Mouse (Mus musculus): ENCODE data around the gene Anapc4. TPM values are rescaled to one million over a fixed set of nuclear protein-coding genes. Genes with fewer than 3 reads are reported as not detected.

Anapc4 gene
- polyA plus RNA-seq, 1 experiment from 2014 or later = 131 TPM

DNA sequence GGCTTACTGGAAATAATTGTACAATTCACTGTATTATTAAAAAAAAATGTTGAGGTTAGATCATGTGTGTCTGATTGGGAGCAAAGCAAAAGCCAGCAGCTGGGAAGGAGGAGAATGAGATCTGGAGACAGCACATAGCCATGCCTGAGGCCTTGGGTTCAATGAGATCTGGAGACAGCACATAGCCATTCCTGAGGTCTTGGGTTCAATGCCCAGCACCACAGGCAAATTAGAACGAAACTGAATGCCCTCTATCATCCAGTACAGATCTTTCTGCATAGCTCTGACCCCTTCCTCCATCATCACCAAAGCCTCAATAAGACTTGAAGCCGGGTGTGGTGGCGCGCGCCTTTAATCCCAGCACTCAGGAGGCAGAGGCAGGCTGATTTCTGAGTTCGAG, 23.4 kb upstream of the Anapc4 start:
- Histone ChIP-seq H3K27ac (replicated peaks; ENCODE audit: low read depth, low read length) (no peak overlapping the region), H3K4me3 (replicated peaks; ENCODE audit: low read depth, low read length) (no peak overlapping the region), H3K4me1 (ENCODE audit: control insufficient read depth, insufficient read depth, low read length) (no peaks in the 10 kb centered on the region), H3K4me2 (ENCODE audit: low read length) (no peak overlapping the region), H3K9ac (replicated peaks; ENCODE audit: low read length) (no peak overlapping the region), H3K9me3 (ENCODE audit: control insufficient read depth, low read length) (no peaks in the 10 kb centered on the region), H3K27me3 (ENCODE audit: control insufficient read depth, insufficient read depth, low read length) (no peaks in the 10 kb centered on the region), H3K36me3 (ENCODE audit: control insufficient read depth, insufficient read depth, low read length) (peaks cover 14% of the 10 kb centered on the region)
- WGBS = 96% methylated on average over 6 of the region's 6 CpGs
- ATAC-seq (ENCODE audit: low FRiP score, low TSS enrichment) (no peak), DNase-seq (no peak)

DNA sequence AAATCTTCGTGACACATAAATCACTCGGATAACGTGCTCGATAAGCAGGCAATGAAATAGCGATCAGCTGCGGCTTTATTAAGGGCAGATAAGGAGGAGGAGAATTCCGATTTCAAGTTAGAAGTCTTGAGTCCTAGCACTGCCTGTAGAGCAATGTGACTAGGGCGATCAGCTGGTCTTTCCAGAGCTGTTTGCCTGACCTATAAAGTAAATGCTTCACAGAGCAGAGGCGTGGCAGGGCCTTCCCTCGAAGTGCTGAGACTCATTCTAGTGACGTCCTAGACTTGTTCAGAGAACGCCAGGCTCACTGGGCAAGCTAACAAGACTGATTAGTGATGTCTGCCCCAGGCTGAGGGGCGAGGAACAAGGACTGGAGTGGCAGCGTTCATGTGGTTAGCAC, 22.8 kb upstream of the Anapc4 start:
- no peak for ATAC-seq (ENCODE audit: low FRiP score, low TSS enrichment)
- DNase-seq = no peak
- Histone ChIP-seq H3K36me3 (ENCODE audit: control insufficient read depth, insufficient read depth, low read length) (peaks cover 15% of the 10 kb centered on the region), H3K27ac (replicated peaks; ENCODE audit: low read depth, low read length) (no peak overlapping the region), H3K4me2 (ENCODE audit: low read length) (no peak overlapping the region), H3K27me3 (ENCODE audit: control insufficient read depth, insufficient read depth, low read length) (no peaks in the 10 kb centered on the region), H3K9ac (replicated peaks; ENCODE audit: low read length) (no peak overlapping the region), H3K9me3 (ENCODE audit: control insufficient read depth, low read length) (no peaks in the 10 kb centered on the region), H3K4me3 (replicated peaks; ENCODE audit: low read depth, low read length) (no peak overlapping the region), H3K4me1 (ENCODE audit: control insufficient read depth, insufficient read depth, low read length) (no peaks in the 10 kb centered on the region)
- 95% methylated on average over 14 of the region's 14 CpGs for WGBS

GRCm38 (mm10) chr5:52812456-52812855, 21.4 kb upstream of the Anapc4 start:
- no peak for ATAC-seq (ENCODE audit: low FRiP score, low TSS enrichment)
- Histone ChIP-seq H3K4me3 (replicated peaks; ENCODE audit: low read depth, low read length) (no peak overlapping the region), H3K9ac (replicated peaks; ENCODE audit: low read length) (no peak overlapping the region), H3K27me3 (ENCODE audit: control insufficient read depth, insufficient read depth, low read length) (no peaks in the 10 kb centered on the region), H3K27ac (replicated peaks; ENCODE audit: low read depth, low read length) (no peak overlapping the region), H3K36me3 (ENCODE audit: control insufficient read depth, insufficient read depth, low read length) (peaks cover 23% of the 10 kb centered on the region), H3K4me1 (ENCODE audit: control insufficient read depth, insufficient read depth, low read length) (no peaks in the 10 kb centered on the region), H3K9me3 (ENCODE audit: control insufficient read depth, low read length) (no peaks in the 10 kb centered on the region), H3K4me2 (ENCODE audit: low read length) (no peak overlapping the region)
- WGBS = 93% methylated on average over 10 of the region's 10 CpGs
- DNase-seq = no peak

GRCm38 (mm10) chr5:52813312-52813711, 20.5 kb upstream of the Anapc4 start:
- no peaks in the 10 kb centered on the region for H3K9me3 ChIP-seq (ENCODE audit: control insufficient read depth, low read length)
- H3K9ac ChIP-seq (replicated peaks; ENCODE audit: low read length) = no peak overlapping the region
- H3K27ac ChIP-seq (replicated peaks; ENCODE audit: low read depth, low read length) = no peak overlapping the region
- peaks cover 20% of the 10 kb centered on the region for H3K36me3 ChIP-seq (ENCODE audit: control insufficient read depth, insufficient read depth, low read length)
- WGBS = 91% methylated on average over 7 of the region's 7 CpGs
- no peaks in the 10 kb centered on the region for H3K27me3 ChIP-seq (ENCODE audit: control insufficient read depth, insufficient read depth, low read length)
- H3K4me2 ChIP-seq (ENCODE audit: low read length) = no peak overlapping the region
- H3K4me1 ChIP-seq (ENCODE audit: control insufficient read depth, insufficient read depth, low read length) = no peaks in the 10 kb centered on the region
- ATAC-seq (ENCODE audit: low FRiP score, low TSS enrichment) (no peak), DNase-seq (no peak)
- no peak overlapping the region for H3K4me3 ChIP-seq (replicated peaks; ENCODE audit: low read depth, low read length)

DNA sequence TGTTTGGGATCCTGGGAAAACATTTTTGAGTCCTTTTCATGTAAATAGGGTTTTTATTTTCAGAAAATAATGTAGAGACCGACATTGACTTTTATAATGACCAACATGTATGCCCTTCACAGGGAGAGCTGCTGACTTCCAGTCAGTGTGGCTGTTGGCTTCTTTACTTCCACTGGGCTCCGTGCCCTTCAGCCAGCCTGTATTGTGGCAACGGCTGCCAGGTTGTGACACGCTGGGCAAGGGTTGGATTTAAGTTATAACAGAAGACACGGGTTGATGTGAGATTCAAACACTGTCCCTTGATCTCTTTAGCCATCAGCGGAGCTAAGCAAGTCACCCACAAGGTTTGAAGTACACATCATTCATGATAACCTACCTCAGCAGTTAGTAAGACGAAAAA, 15.1 kb upstream of the Anapc4 start:
- Histone ChIP-seq H3K9me3 (ENCODE audit: control insufficient read depth, low read length) (no peaks in the 10 kb centered on the region), H3K9ac (replicated peaks; ENCODE audit: low read length) (no peak overlapping the region), H3K27me3 (ENCODE audit: control insufficient read depth, insufficient read depth, low read length) (no peaks in the 10 kb centered on the region), H3K36me3 (ENCODE audit: control insufficient read depth, insufficient read depth, low read length) (peaks cover 26% of the 10 kb centered on the region), H3K27ac (replicated peaks; ENCODE audit: low read depth, low read length) (no peak overlapping the region), H3K4me2 (ENCODE audit: low read length) (no peak overlapping the region), H3K4me3 (replicated peaks; ENCODE audit: low read depth, low read length) (no peak overlapping the region), H3K4me1 (ENCODE audit: control insufficient read depth, insufficient read depth, low read length) (no peaks in the 10 kb centered on the region)
- ATAC-seq (ENCODE audit: low FRiP score, low TSS enrichment) (no peak), DNase-seq (no peak)
- 94% methylated on average over 7 of the region's 7 CpGs for WGBS

GRCm38 (mm10) chr5:52821691-52822090, 12.1 kb upstream of the Anapc4 start:
- Histone ChIP-seq H3K4me1 (ENCODE audit: control insufficient read depth, insufficient read depth, low read length) (no peaks in the 10 kb centered on the region), H3K4me3 (replicated peaks; ENCODE audit: low read depth, low read length) (no peak overlapping the region), H3K27me3 (ENCODE audit: control insufficient read depth, insufficient read depth, low read length) (no peaks in the 10 kb centered on the region), H3K4me2 (ENCODE audit: low read length) (no peak overlapping the region), H3K27ac (replicated peaks; ENCODE audit: low read depth, low read length) (no peak overlapping the region), H3K9me3 (ENCODE audit: control insufficient read depth, low read length) (no peaks in the 10 kb centered on the region), H3K9ac (replicated peaks; ENCODE audit: low read length) (no peak overlapping the region), H3K36me3 (ENCODE audit: control insufficient read depth, insufficient read depth, low read length) (peaks cover 21% of the 10 kb centered on the region)
- DNase-seq (peak; percentile 82), ATAC-seq (ENCODE audit: low FRiP score, low TSS enrichment) (no peak)
- WGBS = 43% methylated on average over 3 of the region's 3 CpGs

DNA sequence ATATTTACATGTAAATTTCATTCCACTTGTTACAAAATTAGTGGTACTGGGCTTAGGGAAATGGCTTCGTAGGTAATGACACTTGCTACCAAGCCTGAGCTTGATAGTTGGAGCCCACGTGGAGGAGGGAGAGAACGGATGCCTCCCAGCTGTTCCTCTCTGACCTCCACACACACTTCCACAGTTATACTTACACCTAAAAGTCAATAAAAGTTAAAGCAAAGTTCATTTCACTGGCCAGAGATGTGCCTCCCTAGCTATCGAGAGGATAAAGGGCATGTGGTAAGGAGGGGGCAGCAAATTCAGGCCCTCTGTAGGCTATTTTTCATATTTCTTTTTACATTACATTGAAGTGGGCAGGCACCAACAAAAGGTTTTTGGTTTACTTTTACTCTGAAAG, 5.9 kb upstream of the Anapc4 start:
- Histone ChIP-seq H3K27ac (replicated peaks; ENCODE audit: low read depth, low read length) (no peak overlapping the region), H3K27me3 (ENCODE audit: control insufficient read depth, insufficient read depth, low read length) (no peaks in the 10 kb centered on the region), H3K9me3 (ENCODE audit: control insufficient read depth, low read length) (no peaks in the 10 kb centered on the region), H3K9ac (replicated peaks; ENCODE audit: low read length) (no peak overlapping the region), H3K4me2 (ENCODE audit: low read length) (no peak overlapping the region), H3K4me1 (ENCODE audit: control insufficient read depth, insufficient read depth, low read length) (0 out of 2 replicates have a peak, but pooled peaks cover under 1% of the 10 kb centered on the region), H3K4me3 (replicated peaks; ENCODE audit: low read depth, low read length) (no peak overlapping the region), H3K36me3 (ENCODE audit: control insufficient read depth, insufficient read depth, low read length) (no peaks in the 10 kb centered on the region)
- ATAC-seq (ENCODE audit: low FRiP score, low TSS enrichment) (no peak), DNase-seq (no peak)
- 95% methylated on average over 4 of the region's 4 CpGs for WGBS

DNA sequence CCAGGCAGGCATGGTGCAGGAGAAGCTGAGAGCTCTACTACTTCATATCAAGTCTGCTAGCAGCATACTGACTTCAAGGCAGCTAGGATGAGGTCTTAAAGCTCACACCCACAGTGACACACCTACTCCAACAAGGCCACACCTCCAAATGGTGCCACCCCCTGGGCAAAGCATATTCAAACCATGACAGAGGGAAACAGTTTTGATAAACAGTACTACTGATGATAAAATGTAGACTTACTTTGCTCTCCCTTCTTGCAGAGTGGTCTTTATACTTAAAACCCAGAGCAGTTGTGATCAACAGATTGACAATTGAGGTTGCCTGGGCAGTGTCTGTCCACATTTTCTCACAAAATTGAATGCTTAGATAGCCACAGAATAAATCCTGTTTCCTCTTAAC, 807 bp upstream of the Anapc4 start:
- Histone ChIP-seq H3K9me3 (ENCODE audit: control insufficient read depth, low read length) (no peaks in the 10 kb centered on the region), H3K36me3 (ENCODE audit: control insufficient read depth, insufficient read depth, low read length) (peaks cover 13% of the 10 kb centered on the region), H3K4me3 (replicated peaks; ENCODE audit: low read depth, low read length) (peak overlapping the region; percentile 68), H3K9ac (replicated peaks; ENCODE audit: low read length) (peak overlapping the region; percentile 95; the same call in 1 of the 2 replicates), H3K4me1 (ENCODE audit: control insufficient read depth, insufficient read depth, low read length) (peaks cover 21% of the 10 kb centered on the region), H3K27ac (replicated peaks; ENCODE audit: low read depth, low read length) (peak overlapping the region; percentile 89), H3K4me2 (ENCODE audit: low read length) (peak overlapping the region; percentile 90), H3K27me3 (ENCODE audit: control insufficient read depth, insufficient read depth, low read length) (no peaks in the 10 kb centered on the region)
- peak; percentile 8 for DNase-seq
- ATAC-seq (ENCODE audit: low FRiP score, low TSS enrichment) = no peak

GRCm38 (mm10) chr5:52834386-52834785, 574 bp downstream of the Anapc4 start:
- no peak for DNase-seq
- 8% methylated on average over 8 of the region's 8 CpGs for WGBS

More at GRCm38 (mm10) chr5:52834386-52834785, 574 bp downstream of the Anapc4 start:
- peak overlapping the region; percentile 68 for H3K4me3 ChIP-seq (replicated peaks; ENCODE audit: low read depth, low read length)
- no peak for ATAC-seq (ENCODE audit: low FRiP score, low TSS enrichment)
- peak overlapping the region; percentile 90 for H3K4me2 ChIP-seq (ENCODE audit: low read length)
- H3K36me3 ChIP-seq (ENCODE audit: control insufficient read depth, insufficient read depth, low read length) = peaks cover 26% of the 10 kb centered on the region
- H3K27ac ChIP-seq (replicated peaks; ENCODE audit: low read depth, low read length) = peak overlapping the region; percentile 89
- no peaks in the 10 kb centered on the region for H3K27me3 ChIP-seq (ENCODE audit: control insufficient read depth, insufficient read depth, low read length)
- H3K9me3 ChIP-seq (ENCODE audit: control insufficient read depth, low read length) = no peaks in the 10 kb centered on the region
- peak overlapping the region; percentile 95 for H3K9ac ChIP-seq (replicated peaks; ENCODE audit: low read length)
- H3K4me1 ChIP-seq (ENCODE audit: control insufficient read depth, insufficient read depth, low read length) = peaks cover 21% of the 10 kb centered on the region

Measured in midbrain, embryonic 14.5 days (tissue).